Mouse (Mus musculus) retina, embryonic 14.5 days (tissue): ENCODE measurements around the gene Tprgl.
A peak's percentile ranks its signal among the peaks of the same experiment; 100 is the strongest.

ENCODE experiments used
- DNase-seq: peaks from one replicate; pipeline ENCODE4 v3.0.0-alpha.2; 2015; ENCODE audit warnings: low spot score

Gene Tprgl

DNA sequence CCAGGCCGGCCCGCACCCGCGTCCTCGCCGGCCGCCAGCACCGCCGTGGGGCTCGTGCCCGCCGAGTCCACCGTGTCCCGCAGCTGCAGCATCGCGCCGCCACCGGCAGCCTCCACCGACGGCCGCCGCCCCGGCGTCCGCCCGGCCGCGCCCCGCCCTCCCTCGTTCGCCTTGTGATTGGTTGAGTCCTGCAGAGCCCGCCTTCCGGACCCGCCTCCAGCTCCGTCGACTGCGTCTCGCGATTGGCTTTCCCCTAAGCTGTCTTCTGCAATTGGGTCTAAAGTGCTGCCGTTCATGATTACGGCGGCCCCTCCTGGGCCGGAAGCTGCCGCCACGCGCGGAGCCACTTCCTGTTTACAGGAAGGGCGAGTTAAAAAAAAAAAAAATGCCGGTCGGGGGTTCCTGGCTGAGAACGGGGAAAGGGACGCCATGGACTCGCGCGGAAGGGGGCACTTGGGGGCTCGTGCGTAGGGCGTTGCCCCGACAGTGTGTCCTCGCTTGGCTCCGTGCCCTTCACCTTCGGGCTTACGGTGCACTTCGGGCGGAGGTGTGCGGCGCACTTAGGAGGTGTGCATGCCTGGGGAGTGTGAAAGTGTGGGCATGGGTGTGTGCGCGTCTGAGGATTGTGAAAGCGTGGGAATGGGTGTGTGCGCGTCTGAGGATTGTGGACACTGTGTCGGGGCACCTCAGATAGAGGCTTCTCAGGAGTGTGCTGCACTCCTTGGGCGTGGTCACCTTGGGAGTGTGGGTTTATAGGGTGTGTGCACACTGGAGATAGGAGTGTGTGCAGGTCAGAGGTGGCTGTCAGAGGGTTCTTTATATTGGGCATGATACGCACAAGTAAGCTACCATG is at the start of gene Tprgl:
Gene Tprgl, minus strand, starts transcription at position 129 of the 853 bp plus-strand sequence.
- DNase-seq = peak; percentile 96

DNA sequence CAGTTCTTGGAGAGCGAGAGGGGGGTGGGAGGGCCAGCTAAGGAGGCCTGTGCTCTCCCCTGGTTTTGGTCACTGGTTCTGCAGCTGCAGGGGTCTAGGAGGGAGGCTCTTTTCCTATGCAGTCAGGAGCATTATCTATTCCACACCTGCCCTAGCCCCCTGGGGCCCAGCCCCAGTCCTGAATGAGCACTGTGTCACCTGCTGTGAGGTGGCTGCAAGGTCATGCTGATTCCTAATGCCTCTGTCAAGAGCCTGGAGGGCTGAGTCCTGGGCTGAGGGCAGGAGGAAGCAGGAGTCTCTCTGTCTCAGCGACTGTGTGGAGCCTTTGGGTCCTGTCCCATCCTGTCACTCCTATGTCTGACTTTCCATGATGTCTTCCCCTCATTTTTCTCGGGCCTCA is 49.4 kb upstream of the Tprgl start:
- no peak for DNase-seq

DNA sequence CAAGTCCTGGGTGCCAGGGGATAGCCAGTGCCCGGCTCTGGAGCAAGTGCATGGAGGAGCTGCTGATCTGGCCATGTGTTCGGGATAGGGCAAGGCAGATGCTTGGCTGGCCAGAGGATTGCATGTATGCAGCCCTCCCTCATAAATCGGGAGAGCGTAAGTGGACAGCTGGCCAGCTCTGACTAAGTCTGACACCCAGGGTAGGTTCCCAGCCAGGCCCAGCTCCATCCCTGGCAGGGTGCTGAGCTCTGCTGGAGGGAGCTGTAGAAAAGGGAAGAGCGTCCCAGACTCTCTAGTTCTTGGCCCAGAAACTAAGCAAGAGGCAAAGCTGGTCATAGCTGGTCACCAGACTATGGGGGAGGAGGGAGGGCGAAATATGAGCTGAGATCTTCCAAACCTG is 48.6 kb upstream of the Tprgl start:
- DNase-seq = no peak

DNA sequence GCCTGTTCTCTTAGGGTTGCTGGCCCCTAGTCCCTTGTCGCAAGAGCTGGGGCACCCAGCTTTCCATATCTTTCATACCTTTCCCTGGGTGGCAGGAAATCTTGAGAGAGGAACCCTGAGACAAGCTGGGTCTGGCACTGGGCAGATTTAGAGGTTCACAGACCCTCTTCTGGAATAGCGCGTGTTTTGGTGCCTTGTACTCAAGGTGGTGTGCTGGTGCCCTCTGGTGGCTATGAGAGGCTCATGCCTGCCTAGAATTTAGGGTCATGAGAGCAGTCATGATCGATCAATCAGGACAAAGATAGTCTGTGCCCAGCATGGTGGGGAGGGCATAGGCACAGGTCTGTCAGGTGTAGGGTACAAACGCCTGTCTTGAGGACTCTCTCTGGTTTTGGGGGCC is 46.8 kb upstream of the Tprgl start:
- peak; percentile 93 for DNase-seq

DNA sequence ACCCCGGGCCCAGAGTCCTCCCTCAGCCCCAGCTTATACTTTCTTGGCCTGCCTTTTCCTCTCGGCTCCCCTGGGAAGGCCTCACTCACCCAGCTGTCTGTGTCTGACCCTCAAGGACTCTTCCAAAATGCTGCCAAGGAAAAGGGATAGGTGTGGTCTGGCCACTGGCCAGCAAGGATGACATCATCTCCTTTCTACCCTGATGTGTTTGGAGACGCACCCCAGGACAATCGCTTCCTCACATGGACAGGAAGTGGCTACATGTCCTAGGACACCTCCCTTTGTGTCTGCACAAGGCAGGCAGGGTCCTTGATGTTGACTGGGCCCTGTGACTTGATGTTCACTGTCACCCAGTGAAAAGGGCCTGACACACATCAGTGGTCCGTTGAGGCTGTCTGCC is 44.9 kb upstream of the Tprgl start:
- no peak for DNase-seq

DNA sequence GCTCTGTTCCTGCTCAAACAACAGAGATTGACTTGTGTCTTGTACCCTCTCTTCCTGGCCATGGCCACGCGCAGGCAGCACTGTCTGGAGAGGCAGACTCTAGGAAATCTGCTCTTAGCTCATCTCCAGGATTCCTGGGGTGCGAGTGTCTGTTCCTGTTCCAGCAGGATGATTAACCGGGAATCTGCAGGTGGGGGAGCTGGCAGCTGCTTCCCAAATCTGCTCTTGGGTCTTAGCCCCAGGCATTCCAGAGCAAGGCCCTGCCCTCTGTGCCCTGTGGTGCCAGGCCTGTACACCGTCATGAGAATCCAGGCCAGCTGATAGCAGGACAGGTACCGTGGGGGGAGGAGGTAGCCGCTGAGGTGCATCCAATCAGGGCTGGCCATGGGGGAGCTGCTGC is 44.1 kb upstream of the Tprgl start:
- no peak for DNase-seq

DNA sequence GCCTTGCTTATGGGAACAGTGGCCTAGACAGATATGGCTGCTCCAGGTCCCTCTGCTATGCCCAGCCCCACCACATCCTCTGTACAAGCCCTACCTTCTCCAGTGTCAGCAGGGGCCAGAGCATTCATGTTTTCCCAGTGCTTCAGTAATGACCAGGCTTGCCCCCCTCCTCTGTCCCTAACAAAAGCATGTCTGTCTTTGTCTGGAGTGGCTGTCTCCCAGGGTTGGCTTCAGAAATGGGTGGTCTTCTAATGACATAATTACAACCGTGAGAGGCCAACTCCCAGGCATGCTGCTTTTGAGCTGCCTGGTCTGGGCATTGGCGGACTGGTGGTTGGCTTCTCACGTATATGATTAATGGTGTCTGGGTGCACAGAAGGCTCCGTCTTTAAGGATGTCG is 41.0 kb upstream of the Tprgl start:
- DNase-seq = peak; percentile 69

DNA sequence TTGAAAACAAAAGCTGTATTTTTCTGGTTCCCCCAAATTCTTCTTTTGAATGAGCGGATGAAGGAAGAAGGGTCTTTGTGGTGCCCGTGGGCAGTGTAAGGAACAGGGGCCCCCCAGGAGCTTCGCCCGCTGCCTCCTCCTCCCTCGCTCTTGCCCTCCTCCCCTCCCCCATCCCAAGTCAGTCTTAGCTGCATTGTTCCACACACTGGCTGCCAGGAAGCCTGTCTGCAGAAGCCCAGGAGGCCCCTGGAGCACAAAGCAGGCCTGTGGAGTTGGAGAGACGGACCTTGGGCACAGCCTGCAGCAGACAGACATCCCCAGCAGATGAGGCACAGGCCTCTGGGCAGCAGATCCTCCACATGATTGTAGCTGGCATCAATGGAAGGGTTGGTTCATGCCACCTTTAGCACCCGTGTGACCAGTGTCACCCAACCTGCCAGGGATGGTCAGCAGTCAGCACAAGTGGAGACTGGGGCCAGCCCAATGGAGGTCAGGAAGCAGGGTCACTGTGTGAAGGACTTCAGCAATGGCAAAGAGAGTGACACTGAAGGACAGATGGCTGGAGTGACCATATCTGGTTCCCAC is 38.0 kb upstream of the Tprgl start:
- DNase-seq = peak; percentile 46

DNA sequence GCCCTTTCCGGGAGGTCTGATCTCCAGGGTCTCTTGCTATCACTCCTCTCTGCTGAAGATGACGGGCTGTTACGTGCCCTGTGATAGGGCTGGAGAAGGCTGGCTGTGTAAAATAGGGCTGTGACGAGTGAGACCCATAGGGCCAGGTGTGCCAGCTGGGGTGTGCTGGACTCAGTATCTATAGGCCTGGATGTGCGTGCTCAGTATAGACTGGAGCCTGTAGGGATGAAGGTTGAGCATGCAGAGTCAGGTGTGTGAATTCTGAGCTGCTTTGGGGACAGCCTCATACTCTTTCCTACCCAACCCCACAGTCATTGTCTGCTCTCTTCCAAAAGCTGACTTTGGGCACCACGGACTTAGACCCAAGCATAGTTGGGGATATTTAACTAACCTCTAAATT is 37.5 kb upstream of the Tprgl start:
- peak; percentile 35 for DNase-seq

DNA sequence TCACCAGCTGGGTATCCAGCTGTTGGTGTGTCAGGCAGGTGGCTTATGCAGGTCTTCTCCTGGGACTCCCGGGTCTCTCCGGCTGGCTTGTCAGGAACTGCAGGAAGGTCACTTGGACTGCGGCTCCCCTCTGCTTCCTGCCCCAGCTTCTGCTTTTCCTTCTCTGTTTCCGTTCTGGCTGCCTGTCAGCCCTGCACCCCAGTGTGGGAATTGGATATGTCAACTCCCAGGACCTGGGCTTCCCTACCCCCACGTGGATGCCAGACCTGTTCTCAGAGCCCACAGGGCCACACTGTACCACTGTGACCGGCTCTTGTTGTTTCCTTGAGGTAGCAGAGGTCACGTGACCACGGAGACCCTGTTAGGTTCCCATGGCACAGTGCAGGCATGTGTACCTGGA is 28.5 kb upstream of the Tprgl start:
- no peak for DNase-seq

DNA sequence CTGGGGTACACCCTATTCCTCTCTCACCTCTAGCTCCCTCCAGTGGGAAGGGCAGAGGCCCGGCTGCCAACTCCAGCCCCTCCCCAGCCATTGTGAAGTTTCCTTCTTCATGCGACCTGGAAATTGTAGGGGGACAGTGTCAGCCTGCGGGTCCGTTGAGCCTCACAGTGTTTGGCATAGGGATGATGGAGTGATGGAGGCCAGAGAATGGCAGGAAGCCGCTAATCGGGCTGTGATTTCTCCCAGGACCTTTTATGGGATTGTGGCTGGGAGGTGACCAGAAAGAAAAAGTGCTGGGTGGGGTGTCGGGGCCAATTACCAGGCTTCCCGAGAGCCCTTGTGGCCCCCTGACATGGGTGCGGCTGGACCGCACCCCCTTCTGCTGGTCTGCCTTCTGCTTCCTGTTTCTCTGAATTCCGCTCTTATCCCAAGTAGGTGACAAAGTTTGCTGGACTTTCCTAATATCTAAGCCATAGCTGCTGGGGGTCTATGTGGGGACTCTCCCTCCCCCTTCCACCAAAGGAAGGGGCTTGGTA is 25.6 kb upstream of the Tprgl start:
- no peak for DNase-seq

DNA sequence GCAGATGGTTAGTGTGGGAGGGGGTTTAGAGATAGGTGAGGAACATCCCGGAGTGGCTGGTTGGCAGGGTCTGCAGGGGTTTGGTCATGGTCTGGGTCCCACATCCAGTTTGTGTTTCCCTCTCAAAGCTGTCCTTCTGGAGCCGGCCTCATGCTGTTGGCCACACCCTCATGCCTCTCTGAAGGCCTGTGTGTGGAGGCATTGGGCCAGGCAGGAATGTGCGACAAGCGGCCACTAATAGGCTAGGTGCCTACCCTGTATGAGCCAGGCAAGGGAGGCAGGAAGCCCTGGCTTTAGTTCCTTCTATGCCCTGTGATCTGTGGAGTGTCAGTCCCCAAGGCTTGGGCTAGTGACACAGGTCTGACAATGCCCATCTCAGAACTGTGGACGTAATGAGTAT is 24.5 kb upstream of the Tprgl start:
- DNase-seq = no peak

DNA sequence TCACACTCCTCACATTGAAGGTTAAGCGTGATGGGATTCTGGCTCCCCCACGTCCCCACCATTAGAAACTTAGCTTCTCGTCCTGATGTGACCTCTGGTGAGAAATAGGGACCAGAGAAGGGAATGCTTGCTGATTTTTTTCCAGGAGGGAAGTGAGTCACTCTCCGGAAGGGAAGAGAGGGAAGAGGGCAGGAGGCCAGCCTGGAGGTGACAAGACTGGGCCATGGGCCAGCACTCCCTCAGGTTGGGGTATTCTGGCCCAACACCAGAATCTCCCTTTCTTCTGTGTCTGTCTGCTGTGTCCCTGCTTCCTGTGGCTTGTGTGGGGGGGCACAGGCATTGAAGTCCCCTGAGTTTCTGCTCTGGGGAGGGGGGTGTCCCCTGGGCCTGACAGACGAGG is 23.1 kb upstream of the Tprgl start:
- no peak for DNase-seq

DNA sequence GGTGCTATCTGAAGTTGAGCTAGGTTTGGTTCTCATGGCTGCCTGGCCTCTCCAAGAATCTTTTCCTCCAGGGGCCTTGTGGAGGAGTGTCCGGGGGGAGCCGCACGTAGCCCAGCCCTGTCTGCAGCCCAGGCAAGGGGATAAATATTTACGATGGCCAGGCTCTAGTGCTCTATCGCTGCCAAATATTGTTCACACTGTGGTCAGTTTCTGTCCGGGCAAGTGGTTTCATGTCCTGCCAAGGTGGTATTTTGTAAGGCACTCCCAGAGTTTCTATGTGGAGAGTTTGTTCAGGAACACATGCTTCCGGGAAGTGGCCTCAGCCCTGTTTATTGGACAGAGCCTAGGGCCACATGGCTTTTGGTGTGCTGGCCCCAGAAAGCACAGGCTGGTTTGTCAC is 20.5 kb upstream of the Tprgl start:
- no peak for DNase-seq

DNA sequence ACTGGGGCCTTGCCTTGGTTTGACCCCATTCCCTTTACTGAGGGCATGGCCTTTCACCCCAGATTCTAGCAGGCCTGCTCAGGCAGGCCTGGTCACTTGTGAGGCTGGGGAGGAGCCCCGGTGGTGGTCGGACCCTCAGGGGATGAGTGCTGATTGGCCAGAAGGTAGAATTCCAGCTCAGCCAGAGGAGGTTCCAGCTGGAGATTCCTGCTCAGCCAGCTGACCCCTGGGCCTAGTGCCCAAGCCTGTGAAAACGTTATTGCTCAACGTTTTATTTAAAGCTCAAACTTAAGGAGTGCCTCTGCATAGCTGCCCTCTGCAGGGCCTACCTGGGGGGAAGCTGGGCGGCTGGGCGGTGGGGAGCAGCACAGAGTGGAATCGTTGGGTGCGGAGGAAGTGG is 16.8 kb upstream of the Tprgl start:
- DNase-seq = no peak

DNA sequence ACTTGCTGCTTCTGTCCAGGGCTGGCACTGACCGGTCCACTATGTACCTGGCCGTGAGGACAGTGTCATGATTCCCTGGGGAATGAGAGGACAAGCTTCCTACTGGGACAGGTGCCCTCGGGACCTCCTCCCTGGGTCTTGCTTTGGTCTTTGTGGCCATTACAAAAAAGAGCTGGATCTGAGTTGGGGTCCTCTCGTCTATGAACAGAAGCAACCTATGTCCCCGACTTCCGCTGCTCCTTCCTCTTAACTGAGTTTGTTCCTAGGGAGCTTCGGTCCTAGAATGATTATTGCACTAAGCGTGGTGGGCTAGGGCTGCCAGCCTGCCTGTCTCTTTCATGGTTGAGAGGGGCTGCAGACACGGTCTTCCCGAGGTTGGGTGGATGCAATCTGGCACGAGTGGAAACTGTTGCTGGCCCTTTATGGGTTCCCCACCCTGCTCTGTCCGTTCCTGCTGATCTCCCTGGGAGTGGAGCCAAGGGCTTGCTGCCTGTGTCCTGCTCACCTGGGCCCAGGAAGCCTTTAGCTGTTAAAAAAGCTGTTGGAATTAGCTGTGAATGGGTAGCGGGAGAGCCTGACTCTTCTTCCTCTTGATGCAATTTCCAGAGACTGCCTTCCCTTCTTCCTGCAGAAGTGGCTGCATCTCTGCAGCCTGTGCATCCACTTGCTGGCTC is 11.6 kb upstream of the Tprgl start:
- no peak for DNase-seq

DNA sequence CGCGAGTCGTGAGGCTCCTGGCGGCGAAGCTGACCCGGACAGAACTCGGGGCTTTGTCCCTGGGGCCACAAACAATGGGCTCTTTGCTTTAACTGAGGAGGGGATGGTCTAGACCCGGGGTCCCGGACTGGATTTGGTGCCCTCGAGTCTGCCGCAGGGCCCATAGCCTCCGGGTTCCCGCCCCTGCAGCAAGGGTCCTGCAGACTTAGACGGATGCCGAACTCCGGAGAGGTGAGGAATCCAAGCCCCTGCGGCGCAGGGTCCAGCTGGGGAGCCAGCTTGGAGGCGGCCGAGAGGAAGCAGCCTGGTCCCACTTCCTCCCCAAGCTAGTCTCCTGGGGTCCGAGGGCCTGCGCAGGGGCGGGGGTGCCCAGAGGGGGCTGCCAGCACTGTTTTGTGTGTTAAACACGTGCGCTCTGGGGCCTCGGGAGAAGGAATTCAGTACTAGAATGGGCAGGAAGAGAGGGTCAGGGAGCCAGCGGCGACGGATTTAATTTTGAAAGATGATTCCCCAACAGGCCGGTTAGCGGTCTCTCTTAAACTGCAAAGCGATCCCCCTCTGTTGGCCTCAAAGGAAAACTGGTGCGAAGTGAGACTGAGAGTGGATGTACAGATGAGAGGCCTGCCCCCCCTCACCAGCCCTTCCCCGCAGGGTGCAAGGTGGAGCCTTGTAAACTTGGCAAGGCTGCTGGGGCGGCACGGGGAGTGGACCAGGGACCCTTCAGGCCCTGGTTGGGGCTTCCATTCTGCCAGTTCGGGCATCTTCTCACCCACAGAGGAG is 10.9 kb upstream of the Tprgl start:
- DNase-seq = peak; percentile 56

DNA sequence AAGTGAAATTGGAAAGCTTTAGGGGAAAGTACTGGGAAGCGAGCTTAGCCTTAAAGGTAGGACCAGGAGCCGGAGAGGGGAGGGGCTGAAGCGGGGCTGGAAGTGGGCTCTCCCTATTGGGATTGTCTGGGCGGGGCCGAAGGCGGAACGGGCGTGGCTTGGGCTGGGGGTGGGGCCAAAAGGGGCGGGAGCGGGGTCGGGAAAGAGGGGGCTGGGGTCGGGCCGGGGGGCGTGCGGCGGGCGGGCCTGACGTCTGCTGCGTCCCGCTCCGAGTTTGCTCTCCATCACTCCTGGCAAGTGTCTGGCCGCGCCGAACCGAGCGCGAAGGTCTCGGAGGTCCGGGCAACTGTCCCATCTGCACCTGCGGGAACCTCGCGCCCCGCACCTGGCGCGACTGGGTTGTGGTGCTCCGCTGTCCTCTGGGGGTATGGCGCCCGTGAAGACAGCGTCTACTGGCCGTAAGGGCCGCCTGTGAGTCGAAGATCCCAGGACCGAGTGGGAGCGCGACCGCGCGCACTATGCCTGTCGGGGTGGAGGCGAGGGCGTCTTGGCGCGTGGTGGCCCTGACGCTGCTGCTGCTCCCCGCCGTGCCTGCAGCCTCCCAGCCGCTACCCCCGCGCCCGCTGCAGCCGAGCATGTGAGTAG is 10.2 kb upstream of the Tprgl start, which contains the start of gene Megf6:
Gene Megf6, plus strand, starts transcription at position 225 of the 645 bp plus-strand sequence.
- peak; percentile 82 for DNase-seq

DNA sequence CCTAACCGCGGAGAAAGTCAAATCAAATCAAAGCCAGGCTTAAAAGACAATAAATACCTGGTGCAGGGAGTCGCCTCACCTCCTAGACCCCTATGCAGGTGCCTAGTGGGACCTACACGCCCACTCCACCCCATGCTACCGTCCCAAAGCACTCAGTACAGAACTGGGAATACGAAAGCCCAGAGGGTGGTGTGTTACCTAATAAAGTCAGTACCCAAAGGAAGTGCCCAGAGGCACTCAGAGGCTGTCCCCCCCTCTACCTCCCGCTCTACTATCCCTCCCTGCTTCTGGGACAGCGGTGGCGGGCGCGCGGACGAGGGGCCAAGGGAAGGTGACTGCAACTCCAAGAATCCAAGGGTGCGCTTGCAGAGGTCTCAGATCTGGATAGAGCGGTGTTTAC is 9.6 kb upstream of the Tprgl start:
- DNase-seq = no peak

DNA sequence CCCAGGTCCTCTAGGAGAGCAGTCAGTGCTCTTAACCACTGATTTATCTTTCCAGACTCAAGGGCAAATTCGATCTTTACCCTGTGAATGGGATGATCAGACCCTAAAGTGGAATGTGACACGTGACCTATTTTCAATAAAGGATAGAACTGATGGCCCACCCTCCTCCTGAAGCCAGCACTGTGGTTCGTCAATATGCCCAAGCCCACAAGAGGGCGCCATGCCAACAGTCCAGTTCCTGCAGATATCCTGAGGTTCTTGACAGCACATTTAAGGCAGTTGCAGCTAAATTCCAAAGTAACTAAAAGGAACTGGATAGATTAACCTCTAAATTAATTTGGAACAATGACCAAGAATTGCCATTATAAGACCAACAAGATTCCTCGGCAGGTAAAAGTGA is 6.6 kb upstream of the Tprgl start:
- peak; percentile 78 for DNase-seq

DNA sequence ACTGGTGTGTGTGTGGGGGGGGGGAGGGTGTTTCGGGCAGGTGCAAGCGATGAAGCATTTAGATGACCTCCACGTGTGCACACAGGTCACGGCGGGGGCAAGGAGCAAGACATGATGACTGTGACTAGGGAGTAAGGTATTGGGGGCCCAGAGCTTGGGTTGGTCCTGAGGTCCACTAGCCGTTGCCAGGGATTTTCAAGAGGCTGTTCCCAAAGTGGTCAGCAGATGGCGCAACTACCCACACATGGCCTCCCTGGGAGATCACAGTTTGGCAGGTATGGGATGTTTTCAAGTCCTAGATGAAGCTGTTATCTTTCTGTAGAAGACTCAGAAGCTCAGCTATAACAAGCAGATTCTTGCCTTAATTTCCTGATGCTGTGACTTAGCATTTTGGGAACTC is 2.8 kb upstream of the Tprgl start:
- peak; percentile 90 for DNase-seq
